Mouse (Mus musculus): Measurements from ENCODE around the gene Gpr137b. TPM values are rescaled to one million over a fixed set of nuclear protein-coding genes. Genes with fewer than 3 reads are reported as not detected.
"Not testable (repeated sequence)": the region's sequence is repeated elsewhere in the genome, so short reads cannot be mapped to it uniquely, and the experiment has no call there.

The Gpr137b gene
- polyA plus RNA-seq (2015; fragmentation: Nextera tagmentation; extraction: Ambion mirVana): 19.3 and 22.4 TPM in 2 replicates

DNA sequence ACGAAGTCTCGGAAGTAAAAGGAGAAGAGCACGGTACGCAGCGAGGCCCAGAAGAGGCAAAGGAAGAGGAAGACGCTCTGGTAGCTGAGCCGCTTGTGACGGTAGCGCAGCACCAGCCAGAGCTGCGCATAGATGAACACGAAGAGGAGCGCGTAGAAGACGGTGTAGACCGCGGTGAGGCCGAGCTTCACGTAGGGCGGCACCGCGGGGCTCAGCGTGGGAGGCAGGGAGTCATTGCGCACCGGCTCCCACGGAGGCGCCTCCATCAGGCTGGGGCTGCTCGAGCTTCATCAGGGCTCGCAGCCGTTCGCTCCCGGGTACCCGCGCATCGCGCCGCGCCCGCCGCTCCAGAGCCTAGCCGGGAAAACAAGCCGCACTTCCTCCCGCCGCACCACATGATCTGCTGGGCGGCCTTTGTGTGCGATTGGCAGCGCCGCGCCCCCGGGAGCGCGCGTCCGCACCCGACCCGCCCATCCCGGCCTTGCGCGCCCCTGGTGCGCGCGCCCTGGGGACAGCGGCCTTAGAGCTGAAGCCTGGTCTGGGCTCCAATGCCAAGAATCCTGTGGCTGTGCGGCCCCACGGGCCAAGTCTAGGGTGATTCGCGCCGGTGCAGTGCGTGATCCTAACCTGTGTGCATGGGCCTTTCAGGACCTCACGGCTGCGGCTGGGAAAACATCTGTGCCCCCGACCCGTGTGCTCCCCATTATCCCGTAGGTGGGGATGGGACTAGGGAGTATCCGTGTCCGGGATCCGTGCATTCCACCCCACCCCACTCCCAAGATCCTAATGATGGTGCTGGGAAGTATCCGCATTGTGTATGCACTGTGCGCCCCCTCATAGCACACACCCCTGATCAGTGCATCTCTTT, at the start of gene Gpr137b:
Gene Gpr137b (minus strand): TSS at position 787 of the 868 bp plus-strand sequence.
- peak; percentile 55 for DNase-seq (ENCODE audit: low spot score)
- Histone ChIP-seq H3K4me3 (ENCODE audit: low read depth, low read length) (peak within 1 kb of the TSS; percentile 29; the same call in 1 of the 2 replicates), H3K4me2 (replicated peaks; ENCODE audit: low read depth, low read length) (peak within 1 kb of the TSS; percentile 48)
- under 1% methylated on average over 23 of the region's 78 CpGs for WGBS
- not testable (repeated sequence) for H3K36me3 ChIP-seq (ENCODE audit: insufficient read depth, low read length); H3K9ac ChIP-seq (replicated peaks; ENCODE audit: low read depth); H3K27ac ChIP-seq (ENCODE audit: low read length); H3K9me3 ChIP-seq (ENCODE audit: low read length); H3K4me1 ChIP-seq (ENCODE audit: insufficient read depth, low read depth, low read length); H3K27me3 ChIP-seq (replicated peaks; ENCODE audit: insufficient read depth, low read length)
- ATAC-seq: peak; percentile 93

GRCm38 (mm10) chr13:13438112-13438953, 44.5 kb upstream of the Gpr137b start:
- ATAC-seq (peak; percentile 69), DNase-seq (ENCODE audit: low spot score) (peak; percentile 23)
- Histone ChIP-seq H3K4me3 (ENCODE audit: low read depth, low read length) (peak overlapping the region; percentile 21; the same call in 1 of the 2 replicates), H3K4me2 (replicated peaks; ENCODE audit: low read depth, low read length) (peak overlapping the region; percentile 27)
- not testable (repeated sequence) for H3K27ac ChIP-seq (ENCODE audit: low read length); H3K27me3 ChIP-seq (replicated peaks; ENCODE audit: insufficient read depth, low read length); H3K36me3 ChIP-seq (ENCODE audit: insufficient read depth, low read length); H3K4me1 ChIP-seq (ENCODE audit: insufficient read depth, low read depth, low read length); H3K9me3 ChIP-seq (ENCODE audit: low read length); H3K9ac ChIP-seq (replicated peaks; ENCODE audit: low read depth)
- 1% methylated on average over 12 of the region's 28 CpGs for WGBS

DNA sequence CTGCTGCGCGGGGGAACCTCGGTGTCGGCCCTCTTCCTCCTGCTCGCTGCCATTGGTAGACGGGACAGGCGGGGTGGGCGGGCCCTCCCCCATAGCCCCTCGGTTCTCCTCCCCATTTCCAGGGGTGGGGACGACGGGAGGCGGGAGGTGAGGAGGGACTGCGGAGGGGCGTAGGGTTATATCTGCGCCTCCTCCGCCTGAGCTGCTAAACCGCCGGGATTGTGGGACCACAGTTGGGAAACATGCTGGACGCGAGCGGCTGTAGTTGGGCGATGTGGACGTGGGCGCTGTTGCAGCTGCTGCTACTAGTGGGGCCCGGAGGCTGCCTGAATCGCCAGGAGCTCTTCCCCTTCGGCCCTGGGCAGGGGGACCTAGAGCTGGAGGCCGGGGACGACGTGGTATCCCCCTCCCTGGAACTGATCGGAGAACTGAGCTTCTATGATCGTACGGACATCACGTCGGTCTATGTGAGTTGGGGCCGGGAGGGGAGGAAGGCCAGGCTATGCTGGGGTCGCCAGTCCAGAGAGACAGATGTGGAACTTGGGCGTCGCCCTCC, 43.7 kb upstream of the Gpr137b start, which contains the start of gene Nid1:
Gene Nid1 (plus strand): TSS at position 92 of the 556 bp plus-strand sequence.
- peak within 1 kb of the TSS; percentile 27; the same call in 1 of the 2 replicates for H3K4me2 ChIP-seq (replicated peaks; ENCODE audit: low read depth, low read length)
- H3K9me3 ChIP-seq (ENCODE audit: low read length); H3K9ac ChIP-seq (replicated peaks; ENCODE audit: low read depth); H3K36me3 ChIP-seq (ENCODE audit: insufficient read depth, low read length); H3K27me3 ChIP-seq (replicated peaks; ENCODE audit: insufficient read depth, low read length); H3K27ac ChIP-seq (ENCODE audit: low read length); H3K4me1 ChIP-seq (ENCODE audit: insufficient read depth, low read depth, low read length): not testable (repeated sequence)
- peak; percentile 80 for ATAC-seq
- under 1% methylated on average over 22 of the region's 39 CpGs for WGBS
- peak within 1 kb of the TSS; percentile 21; the same call in 1 of the 2 replicates for H3K4me3 ChIP-seq (ENCODE audit: low read depth, low read length)
- DNase-seq (ENCODE audit: low spot score): peak; percentile 49

DNA sequence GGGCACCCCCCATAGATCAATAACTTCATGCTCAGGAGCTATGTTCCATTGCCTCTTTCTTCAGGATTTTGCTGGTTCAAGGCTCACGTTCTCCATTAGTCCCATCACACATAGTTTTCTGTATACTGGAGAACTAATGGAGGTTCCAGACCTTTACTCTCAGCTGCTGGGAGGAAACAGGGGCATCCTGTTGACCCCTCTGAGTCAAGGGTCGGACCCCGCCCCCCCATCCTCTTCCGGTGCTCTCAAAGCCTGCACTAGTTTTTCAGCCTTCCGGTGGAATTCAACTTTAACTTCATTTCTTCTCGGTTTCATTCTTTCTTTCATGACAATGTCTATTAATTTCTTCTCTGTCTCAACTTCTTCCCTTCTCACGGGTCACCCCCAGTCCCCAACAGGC, 42.3 kb upstream of the Gpr137b start:
- not testable (repeated sequence) for H3K4me2 ChIP-seq (replicated peaks; ENCODE audit: low read depth, low read length); ATAC-seq; DNase-seq (ENCODE audit: low spot score)

DNA sequence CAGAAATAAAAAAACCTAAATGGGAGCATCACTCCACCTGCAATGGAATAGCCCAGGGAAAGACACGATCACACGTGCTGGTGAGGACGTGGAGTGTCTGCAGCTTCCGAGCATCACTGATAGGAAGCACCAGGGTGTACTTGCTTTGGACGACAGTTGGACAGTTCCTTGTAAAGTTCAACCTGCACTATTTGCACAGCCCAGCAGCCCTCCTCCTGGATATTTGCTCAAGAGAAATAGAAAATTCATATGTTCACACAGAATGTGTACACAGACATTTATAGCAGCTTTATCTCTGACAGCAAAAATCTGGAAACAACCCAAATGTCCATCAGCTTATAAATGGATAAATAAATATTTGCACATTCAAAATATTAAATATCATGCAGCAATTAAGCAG, 29.5 kb upstream of the Gpr137b start:
- not testable (repeated sequence) for H3K27me3 ChIP-seq (replicated peaks; ENCODE audit: insufficient read depth, low read length); H3K27ac ChIP-seq (ENCODE audit: low read length); DNase-seq (ENCODE audit: low spot score); H3K36me3 ChIP-seq (ENCODE audit: insufficient read depth, low read length); H3K4me1 ChIP-seq (ENCODE audit: insufficient read depth, low read depth, low read length); H3K9ac ChIP-seq (replicated peaks; ENCODE audit: low read depth); H3K9me3 ChIP-seq (ENCODE audit: low read length); ATAC-seq; H3K4me2 ChIP-seq (replicated peaks; ENCODE audit: low read depth, low read length); H3K4me3 ChIP-seq (ENCODE audit: low read depth, low read length)
- 20% methylated on average over 1 of the region's 5 CpGs for WGBS

More for the DNA sequence above, 42.3 kb upstream of the Gpr137b start:
- not testable (repeated sequence) for H3K36me3 ChIP-seq (ENCODE audit: insufficient read depth, low read length); H3K9ac ChIP-seq (replicated peaks; ENCODE audit: low read depth); H3K9me3 ChIP-seq (ENCODE audit: low read length); H3K27me3 ChIP-seq (replicated peaks; ENCODE audit: insufficient read depth, low read length); H3K27ac ChIP-seq (ENCODE audit: low read length); H3K4me1 ChIP-seq (ENCODE audit: insufficient read depth, low read depth, low read length); H3K4me3 ChIP-seq (ENCODE audit: low read depth, low read length)
- WGBS: 56% methylated on average over 2 of the region's 7 CpGs

DNA sequence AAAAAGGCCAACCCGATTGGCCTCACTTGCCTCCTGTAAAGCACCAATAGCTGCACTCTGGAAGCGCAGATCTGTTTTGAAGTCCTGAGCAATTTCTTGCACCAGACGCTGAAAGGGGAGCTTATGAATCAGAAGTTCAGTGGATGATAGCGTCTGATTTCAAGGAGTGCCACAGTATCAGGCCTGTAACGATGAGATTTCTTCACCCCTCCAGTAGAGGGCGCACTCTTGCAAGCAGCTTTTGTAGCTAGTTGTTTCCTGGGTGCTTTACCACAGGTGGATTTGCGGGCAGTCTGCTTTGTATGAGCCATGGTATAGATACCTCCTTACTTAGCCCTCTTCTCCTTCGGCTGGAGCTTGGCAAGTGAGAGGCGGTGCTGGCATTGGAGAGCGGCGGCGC, 25.0 kb upstream of the Gpr137b start:
- TF ChIP-seq CTCF (IDR thresholded peaks at IDR 0.05): peak; percentile 23; the same call in 1 of the 2 replicates
- H3K4me3 ChIP-seq (ENCODE audit: low read depth, low read length): not testable (repeated sequence)
- WGBS: 93% methylated on average over 6 of the region's 12 CpGs

GRCm38 (mm10) chr13:13416007-13416337, 22.2 kb upstream of the Gpr137b start:
- not testable (repeated sequence) for H3K27me3 ChIP-seq (replicated peaks; ENCODE audit: insufficient read depth, low read length); H3K4me1 ChIP-seq (ENCODE audit: insufficient read depth, low read depth, low read length); H3K27ac ChIP-seq (ENCODE audit: low read length); H3K36me3 ChIP-seq (ENCODE audit: insufficient read depth, low read length); ATAC-seq; H3K9ac ChIP-seq (replicated peaks; ENCODE audit: low read depth); H3K4me2 ChIP-seq (replicated peaks; ENCODE audit: low read depth, low read length); H3K9me3 ChIP-seq (ENCODE audit: low read length); DNase-seq (ENCODE audit: low spot score); H3K4me3 ChIP-seq (ENCODE audit: low read depth, low read length)
- 70% methylated on average over 1 of the region's 4 CpGs for WGBS

More for the DNA sequence above, 25.0 kb upstream of the Gpr137b start:
- not testable (repeated sequence) for H3K27me3 ChIP-seq (replicated peaks; ENCODE audit: insufficient read depth, low read length); H3K4me1 ChIP-seq (ENCODE audit: insufficient read depth, low read depth, low read length); H3K27ac ChIP-seq (ENCODE audit: low read length); H3K9me3 ChIP-seq (ENCODE audit: low read length); H3K36me3 ChIP-seq (ENCODE audit: insufficient read depth, low read length); H3K4me2 ChIP-seq (replicated peaks; ENCODE audit: low read depth, low read length); H3K9ac ChIP-seq (replicated peaks; ENCODE audit: low read depth); ATAC-seq; DNase-seq (ENCODE audit: low spot score)
